Mouse (Mus musculus): ENCODE results near the gene Cc2d2b.
A peak's percentile ranks its signal among the peaks of the same experiment; 100 is the strongest.

Cc2d2b gene

DNA sequence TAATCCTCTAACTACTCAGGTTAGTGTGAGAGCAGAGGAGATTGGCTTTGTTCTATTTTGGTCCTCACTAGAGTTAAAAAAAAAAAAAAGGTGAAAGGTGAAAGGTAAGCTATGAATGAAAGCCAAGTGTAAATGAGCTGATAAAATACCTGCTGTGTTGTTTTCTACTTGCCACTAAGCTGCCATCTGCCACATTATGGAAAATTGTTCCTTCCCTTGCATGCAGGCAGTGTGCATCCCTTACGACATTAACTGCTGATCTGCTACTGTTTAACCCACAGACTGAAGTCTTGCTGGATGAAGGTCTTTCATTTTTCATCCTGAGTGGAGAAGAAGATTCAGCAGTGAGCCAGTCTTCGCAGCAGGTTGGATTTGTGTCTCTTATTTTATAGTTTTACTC is 11.5 kb downstream of the Cc2d2b start:
- no peak for DNase-seq

DNA sequence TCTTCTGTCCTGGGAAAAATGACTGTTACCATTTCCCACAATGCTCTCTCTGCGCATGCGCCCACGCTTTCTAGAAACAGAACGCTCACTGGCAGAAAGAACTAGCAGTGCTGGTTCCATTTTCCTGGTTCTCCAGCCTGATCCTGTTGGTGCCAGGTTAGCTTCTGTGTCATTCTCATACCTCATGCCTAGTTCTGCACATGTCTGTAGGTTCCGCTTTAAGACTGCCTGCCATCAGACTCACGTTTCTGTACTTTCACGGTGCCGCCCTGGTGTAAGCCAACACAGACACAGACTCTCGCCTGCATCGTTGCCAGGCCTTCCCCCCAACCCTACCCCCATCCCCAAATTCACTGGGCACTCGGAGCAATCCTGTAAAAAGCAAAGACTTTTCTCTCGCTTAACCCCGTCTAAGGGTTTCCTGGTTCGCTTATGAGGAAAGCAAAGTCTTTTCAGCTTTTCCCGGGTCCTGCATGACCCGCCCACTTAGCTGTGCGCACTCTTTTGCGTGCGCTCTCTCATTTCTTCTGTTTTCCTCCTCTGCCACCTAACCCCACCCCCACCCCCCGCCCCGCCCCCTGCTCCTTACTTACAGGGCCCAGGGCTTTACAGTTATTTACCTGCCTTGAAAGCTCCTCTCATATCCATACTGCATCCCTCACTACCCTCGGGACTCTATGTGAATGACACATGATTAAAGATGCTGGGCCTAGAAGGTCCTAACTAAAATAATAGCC is 13.6 kb downstream of the Cc2d2b start:
- DNase-seq = no peak

DNA sequence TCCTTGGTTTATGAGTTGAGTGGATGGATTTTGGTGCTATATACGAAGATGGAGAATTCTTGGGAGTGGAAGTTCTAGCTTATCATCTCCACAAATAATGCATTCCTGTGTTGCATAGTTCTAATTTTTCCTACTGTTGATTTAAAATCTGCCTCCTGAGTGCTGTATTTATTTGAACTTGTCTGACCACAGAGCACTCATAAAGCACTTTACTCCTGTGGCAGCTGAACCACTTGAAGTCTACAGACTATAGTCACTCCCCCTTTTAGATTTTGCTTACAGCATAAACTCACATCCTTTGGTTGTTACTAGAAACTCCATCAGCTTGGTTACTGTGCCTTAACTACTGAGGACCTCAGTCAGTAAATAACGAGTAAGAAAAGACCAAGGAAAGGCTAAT is 18.6 kb downstream of the Cc2d2b start:
- no peak for DNase-seq

- DNase-seq = no peak
Measured at GRCm38 (mm10) chr19:40769341-40769770, 20.8 kb downstream of the Cc2d2b start.

GRCm38 (mm10) chr19:40788004-40788714 is 39.6 kb downstream of the Cc2d2b start:
- no peak for DNase-seq

DNA sequence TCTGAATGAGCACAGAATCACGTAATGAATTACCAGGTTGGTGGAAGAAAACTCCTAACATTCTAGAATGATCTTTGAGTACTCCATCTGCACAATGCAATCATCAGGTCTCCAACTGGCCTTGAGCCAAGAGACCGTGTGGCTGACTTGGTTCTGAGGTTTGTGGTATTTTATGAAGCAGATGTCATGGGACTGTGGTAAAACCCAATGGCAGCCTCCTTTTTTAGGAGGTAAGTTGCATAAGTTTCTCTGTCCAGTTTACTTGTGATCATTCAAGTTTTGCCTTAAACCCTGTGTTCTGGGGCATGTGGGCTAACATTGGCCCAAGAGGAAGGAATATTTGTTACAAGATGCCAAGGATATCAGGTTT is 40.1 kb downstream of the Cc2d2b start:
- DNase-seq = no peak

DNA sequence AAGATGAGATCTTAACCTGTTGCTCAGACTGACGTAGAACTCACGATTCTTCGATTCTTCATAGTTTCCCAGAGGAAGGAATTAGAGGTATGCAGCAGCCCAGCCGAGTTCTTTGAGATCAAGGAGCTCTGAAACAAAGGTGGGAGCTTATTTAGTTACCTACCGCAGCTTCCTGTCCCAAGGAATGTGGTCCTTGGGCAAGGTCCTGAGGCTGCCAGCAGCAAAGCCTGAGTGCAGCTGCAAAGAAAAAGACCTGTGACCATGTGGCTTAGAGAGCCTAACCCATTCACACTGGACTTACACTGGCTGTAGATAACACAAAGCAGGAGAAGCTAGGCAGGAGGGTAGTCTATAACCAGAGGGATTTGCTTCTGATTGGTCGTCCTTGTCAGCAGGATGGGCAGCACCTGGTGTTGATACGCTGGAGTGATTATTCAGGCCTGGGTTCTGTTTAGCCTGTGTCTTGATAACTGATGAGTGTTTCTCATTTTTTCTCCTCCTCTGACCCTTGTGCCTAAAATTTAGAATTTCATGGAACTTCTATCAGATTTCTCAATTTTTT is 56.7 kb downstream of the Cc2d2b start:
- no peak for DNase-seq

DNA sequence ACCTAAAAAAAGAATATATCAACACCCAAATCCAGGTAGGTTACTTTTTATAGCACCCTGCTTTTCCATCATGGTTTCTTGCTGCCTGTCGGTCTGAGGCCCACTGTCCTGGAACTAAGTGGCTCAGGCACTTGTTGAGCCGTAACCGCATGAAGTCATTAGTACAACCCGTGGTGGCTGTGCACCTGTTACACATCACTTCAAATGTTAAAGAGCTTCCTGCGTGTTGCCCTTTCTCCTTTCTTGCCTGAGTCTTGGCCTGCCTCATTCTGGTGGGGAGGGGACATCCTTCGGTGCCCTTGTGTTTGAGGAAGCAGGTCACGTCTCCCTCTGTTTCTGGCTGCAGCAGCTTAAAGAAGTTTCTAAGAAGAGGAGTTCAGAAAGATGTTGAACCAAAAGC is 61.3 kb downstream of the Cc2d2b start:
- DNase-seq = no peak

GRCm38 (mm10) chr19:40811840-40812239 is 63.3 kb downstream of the Cc2d2b start:
- DNase-seq = no peak

DNA sequence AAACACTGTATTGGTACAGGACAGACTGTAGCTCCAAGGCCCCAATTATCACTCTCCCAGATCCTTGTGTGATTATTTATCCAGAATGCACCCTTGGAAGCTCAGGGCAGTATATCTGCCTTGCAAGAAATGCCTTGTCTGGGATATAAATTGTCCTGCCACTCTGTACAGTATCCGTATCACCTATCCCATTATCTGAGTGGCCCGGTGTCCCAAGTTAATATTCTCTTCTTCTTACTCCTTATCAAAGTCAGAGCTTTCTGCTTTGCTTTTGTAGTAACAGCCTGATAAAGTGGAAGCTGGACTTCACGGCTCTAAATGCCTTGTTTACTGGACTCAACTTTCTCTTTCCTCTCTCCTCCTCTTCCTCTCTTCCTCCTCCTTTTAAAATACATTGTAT is 64.2 kb downstream of the Cc2d2b start:
- DNase-seq = no peak

- no peak for DNase-seq
Measured at GRCm38 (mm10) chr19:40813385-40813784, 64.8 kb downstream of the Cc2d2b start.

GRCm38 (mm10) chr19:40815645-40816183 is 67.2 kb downstream of the Cc2d2b start:
- DNase-seq = no peak

- no peak for DNase-seq
Measured at GRCm38 (mm10) chr19:40817901-40818532, 69.5 kb downstream of the Cc2d2b start.

DNA sequence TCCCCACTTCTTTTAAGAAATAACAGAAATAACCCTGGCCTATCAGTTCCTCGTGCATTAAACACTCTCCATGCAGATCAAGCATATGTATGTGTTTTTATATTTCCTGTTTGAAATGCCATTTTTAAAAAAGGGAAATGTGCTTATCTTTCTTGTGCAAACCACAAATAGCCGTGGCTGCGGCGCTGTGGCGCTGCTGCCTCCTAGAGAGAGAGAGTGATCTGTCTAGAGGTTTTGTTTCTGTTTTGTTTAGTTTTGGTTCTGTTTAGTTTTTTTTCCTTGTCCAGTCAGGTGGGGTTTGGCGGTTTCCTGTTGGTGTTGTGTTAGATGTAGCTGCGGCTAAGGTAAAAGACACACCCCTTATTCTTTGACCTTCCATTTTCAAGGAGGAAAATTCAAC is 70.2 kb downstream of the Cc2d2b start:
- DNase-seq = no peak

DNA sequence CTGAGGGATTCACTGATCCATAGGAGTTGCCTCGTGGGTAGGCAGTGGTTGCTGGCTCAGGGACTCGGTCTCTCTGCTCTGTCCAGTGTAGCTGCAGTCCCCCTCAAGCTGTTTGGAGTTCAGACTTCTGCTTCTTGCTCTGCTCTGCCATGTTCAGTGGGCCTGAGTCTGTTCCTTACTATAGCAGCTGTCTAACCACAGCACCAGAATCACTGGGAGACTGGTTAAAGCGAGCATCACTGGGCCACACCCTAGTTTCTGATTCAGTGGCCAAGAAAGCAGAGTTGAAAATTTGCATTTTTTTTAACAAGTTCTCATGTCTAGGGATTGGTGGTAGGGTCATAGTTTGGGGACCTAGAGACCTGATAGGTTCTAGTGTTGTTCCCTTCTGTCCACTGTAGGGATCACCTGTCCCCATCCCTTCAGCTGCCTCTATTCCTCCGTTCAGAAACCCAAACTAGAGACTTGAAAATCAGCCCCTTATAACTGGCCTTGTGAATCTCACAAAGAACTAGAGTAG is 72.8 kb downstream of the Cc2d2b start:
- DNase-seq = no peak

- DNase-seq = no peak
Measured at GRCm38 (mm10) chr19:40825636-40826035, 77.1 kb downstream of the Cc2d2b start.

DNA sequence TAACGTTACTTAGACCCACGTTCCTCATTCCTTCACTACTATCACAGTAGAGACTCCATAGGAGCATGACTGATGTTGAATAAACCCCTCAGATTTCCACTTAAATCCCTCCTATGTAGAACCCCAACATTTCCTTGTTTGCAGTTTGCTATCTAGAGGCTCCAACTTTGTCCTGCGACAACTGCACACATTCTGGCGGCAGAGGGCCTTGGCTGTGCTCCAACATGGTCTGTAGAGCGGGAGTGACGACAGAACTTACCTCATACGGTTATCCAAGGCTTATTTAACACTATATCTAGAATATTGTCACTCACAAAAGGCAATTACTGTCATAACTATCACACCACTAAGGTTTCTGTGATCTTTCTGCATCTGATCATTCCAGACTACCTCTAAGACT is 78.2 kb downstream of the Cc2d2b start:
- no peak for DNase-seq

DNA sequence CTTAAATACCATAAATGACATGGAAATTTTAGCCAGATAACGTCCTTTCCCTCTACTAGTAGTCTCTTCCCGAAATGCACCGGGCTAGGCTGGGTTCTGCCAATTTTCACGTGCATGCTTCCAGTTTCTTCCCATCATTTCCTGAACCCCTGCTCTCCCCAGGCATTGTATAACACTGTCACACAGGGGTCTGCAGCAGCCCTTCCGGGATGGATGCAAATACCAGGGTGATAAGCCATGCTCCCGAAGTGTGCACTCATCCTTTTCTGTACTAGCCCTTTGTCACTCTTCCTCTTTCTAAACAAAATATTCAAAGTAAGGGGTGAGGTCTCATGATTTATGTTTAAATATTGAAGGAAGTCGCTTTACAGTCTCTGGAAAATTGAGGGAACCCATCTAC is 81.6 kb downstream of the Cc2d2b start:
- no peak for DNase-seq

GRCm38 (mm10) chr19:40830703-40831415 is 82.3 kb downstream of the Cc2d2b start, which contains the start of gene Ccnj:
TSS of gene Ccnj (plus strand) at chr19:40831279.
- peak; percentile 93 for DNase-seq

- peak; percentile 67 for DNase-seq
Measured at GRCm38 (mm10) chr19:40831416-40832201, 83.1 kb downstream of the Cc2d2b start.

GRCm38 (mm10) chr19:40832361-40832760 is 83.8 kb downstream of the Cc2d2b start:
- no peak for DNase-seq

GRCm38 (mm10) chr19:40834436-40834835 is 85.9 kb downstream of the Cc2d2b start:
- DNase-seq = no peak
